Mouse (Mus musculus) gastrocnemius, postnatal 14 days (tissue): Measurements from ENCODE around the gene Syvn1. TPM values are rescaled to one million over a fixed set of nuclear protein-coding genes. Genes with fewer than 3 reads are reported as not detected.
A peak's percentile ranks its signal among the peaks of the same experiment; 100 is the strongest.
"Not testable (repeated sequence)": the region's sequence is repeated elsewhere in the genome, so short reads cannot be mapped to it uniquely, and the experiment has no call there.

Experiments used
- DNase-seq: peaks from one replicate; pipeline ENCODE4 v3.0.0; 2021; ENCODE audit warnings: mixed read lengths
- intact Hi-C: fragments of 180-260 bp; cut with DNase I; formaldehyde crosslinking; loops from one replicate; pipeline ENCODE4 v1.15.1; 2025; ENCODE audit warnings: low total_unique reads
- total RNA-seq, 2 experiments: library from RNA; stranded (reverse); gene quantifications; 2 replicates each; pipeline ENCODE4 v1.2.3; 2021

The Syvn1 gene
- total RNA-seq, 2 experiments from 2014 or later: 13.5 to 15.9 TPM

GRCm38 (mm10) chr19:6035966-6036585, 10.3 kb upstream of the Syvn1 start:
- intact Hi-C loops: no loop called here
- DNase-seq: no peak

DNA sequence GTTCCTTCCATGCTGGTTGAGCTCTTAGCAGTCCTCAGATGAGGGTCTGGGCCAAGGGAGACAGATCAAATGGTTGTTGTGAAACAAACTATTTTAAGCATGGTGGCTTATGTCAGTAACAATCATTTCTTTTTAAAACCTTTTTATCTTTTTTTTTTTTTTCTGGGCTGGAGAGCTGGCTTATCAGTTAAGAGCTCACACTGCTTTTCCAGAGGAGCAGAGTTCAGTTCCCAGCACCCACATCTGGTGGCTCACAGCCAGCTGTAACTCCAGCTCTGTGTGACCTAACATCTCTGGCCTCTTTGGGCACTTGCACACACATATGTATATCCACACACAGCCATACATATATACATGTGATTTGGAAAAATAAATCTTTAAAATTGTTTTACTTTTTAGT, 8.7 kb upstream of the Syvn1 start:
- intact Hi-C loops: no loop called here

DNA sequence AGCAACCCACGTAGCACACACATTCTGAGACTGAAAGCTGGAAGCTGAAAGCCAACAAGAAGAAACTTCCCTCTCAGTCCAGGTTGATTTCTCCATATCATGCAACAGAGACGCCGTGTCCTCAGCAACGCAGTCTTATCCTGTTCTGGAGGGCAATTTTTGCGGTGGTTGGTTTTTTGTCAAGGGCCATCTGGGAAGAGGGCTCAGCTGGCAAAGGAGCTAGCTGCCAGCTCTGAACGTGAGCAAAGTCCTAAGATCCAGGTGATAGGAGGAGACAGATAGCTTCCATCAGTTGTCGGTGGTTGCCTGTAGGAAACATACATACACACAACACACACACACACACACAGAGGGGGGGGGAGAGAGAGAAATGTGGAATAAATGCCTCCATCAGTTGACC, 8.1 kb upstream of the Syvn1 start:
- DNase-seq: no peak
- intact Hi-C loops: no loop called here

More for the DNA sequence above, 8.7 kb upstream of the Syvn1 start:
- DNase-seq: no peak

GRCm38 (mm10) chr19:6040002-6040401, 6.4 kb upstream of the Syvn1 start:
- DNase-seq: no peak
- intact Hi-C loops: no loop called here

DNA sequence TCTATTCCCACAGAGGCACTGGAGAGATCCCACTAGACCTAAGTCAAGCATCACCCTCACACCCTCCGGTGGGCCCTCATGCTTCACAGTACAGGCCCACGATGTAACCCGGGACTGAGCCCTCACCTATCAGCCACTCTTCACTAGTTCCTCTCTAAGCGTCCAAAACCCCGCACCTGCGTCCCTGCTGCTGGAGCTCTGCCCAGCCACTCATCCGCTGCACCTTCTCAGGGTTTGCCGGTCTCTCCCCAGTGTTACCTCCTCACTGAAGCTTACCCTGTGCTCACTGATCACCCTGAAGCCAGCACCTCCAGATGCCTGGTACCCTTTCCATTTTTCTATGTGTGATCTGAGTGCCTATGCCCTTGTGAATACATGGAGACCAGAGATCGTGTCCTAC, 4.1 kb upstream of the Syvn1 start:
- DNase-seq: no peak
- intact Hi-C loops: no loop called here

DNA sequence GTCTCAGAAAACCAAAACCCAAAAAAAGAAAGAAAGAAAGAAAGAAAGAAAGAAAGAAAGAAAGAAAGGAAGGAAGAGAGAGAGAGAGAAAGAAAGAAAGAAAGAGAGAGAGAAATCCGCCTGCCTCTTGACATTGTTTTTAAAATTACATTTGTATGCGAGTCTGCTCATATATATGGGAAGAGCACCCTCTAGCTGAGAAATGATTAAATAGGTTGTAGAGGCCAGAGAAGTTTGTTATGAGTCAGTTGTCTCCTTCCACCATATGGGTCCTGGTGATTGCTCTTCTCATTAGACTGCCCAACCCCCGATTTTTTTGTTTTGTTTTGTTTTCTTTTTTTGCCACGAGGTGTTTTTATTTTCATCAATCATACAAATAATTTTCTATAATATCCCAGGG, 2.3 kb upstream of the Syvn1 start:
- intact Hi-C loops: not testable (repeated sequence)

DNA sequence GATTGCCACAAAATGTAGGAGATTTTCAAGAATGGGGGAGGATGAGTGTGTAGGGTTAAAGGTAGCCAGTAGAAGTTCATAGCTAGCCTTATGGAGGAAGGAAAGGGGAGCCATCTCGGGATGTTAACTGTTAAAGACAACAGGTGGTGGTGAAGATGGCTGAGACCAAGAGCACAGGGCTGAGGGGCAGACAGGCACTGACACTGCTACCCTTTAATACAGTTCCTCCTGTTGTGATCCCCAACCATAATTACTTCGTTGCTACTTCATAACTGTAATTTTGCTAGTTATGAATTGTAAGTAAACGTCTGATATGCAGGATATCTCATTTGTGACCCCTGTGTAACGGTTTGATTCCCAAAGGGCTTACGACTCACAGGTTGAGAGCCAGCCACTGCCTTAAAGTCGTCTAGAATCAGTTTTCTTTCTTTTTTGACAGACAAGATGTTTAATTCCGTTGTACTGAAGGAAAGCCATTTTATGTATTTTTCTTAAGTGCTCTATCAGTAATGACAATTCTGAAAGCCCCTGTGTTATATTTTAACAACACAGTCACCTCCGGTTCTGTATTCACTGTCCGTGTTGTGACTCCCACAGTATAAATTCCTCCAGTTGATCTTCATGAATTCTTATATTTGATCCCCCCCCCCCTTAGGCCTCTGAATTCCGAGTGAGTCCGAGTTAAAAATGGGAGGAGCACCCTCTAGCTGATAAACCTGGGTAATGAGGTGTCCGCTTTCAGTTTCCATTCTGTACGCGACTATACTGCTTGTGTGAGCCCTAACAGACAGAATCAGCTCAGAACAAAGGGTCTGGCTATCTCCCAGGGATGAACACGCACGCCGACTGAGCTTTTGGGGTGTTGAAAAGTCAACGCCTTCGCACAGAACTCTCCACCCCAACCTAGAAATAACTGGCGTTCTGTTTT, 746 bp upstream of the Syvn1 start:
- intact Hi-C loops: no loop called here
- no peak for DNase-seq

More for the DNA sequence above, 2.3 kb upstream of the Syvn1 start:
- not testable (repeated sequence) for DNase-seq

DNA sequence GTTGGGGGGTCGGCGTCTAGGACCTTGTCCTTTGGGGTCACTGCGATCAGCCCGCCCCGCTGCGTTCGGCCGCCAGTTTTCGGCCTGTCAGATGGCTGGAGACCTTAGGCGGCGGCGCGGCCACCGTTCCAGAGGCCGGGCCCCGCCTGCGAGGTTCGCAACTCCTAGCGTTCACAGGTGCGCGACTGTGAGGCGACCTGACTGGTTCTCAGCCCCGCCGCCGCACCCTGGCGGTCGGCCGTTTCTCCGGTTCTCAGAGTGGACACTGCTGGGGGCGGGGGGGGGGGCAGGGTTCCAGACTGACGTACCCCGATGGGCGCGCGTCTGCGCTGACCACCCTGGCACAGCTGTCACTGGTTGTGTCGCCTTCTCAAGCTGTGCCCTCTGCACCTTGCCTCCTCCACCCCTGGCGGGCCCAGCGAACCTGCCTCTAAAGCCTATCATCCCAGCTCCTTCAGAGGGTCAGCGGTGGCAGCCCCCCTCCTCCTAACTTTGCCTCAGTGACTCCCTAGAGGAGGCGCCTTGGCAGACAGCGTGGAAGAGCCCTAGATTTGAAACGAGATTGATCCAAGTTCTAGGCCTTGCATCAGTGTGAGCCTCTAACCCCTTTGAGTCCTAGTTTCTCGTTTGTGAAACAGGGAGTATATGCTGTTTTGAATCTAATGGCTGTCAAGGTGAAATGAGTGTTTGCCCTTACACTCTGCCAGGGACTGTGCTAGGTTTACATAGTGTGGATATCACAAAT, 950 bp downstream of the Syvn1 start:
- DNase-seq: no peak
- intact Hi-C loops: no loop called here

- DNase-seq: no peak
- intact Hi-C loops: no loop called here
These were observed 1.5 kb downstream of the Syvn1 start for GRCm38 (mm10) chr19:6047899-6048166.

- DNase-seq: no peak
These were observed 2.5 kb downstream of the Syvn1 start for GRCm38 (mm10) chr19:6048681-6049410.

DNA sequence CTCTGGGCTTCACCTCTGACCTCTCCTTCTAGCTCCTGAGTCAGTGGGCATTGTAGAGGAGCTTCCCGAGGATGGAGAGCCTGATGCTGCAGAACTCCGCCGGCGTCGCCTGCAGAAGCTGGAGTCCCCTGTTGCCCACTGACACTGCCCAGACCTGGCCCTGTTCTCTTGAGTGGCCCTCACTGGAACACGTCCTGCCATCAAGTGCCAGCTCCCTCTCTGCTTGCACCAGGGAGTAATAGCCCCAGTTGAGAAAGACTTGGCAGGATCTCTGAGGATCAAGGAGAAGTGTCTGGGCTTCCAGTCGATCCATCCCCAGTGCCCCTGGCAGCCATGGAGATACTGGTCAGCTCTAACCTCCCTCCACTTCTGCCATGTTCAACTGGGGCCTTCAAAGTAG, 6.1 kb downstream of the Syvn1 start:
- DNase-seq: no peak
- intact Hi-C loops: no loop called here

More at GRCm38 (mm10) chr19:6048681-6049410, 2.5 kb downstream of the Syvn1 start:
- intact Hi-C loops: no loop called here

GRCm38 (mm10) chr19:6054296-6054695, 7.9 kb downstream of the Syvn1 start:
- intact Hi-C loops: no loop called here

GRCm38 (mm10) chr19:6056696-6057095, 10.3 kb downstream of the Syvn1 start:
- no peak for DNase-seq
- intact Hi-C loops: no loop called here

More at GRCm38 (mm10) chr19:6054296-6054695, 7.9 kb downstream of the Syvn1 start:
- no peak for DNase-seq

DNA sequence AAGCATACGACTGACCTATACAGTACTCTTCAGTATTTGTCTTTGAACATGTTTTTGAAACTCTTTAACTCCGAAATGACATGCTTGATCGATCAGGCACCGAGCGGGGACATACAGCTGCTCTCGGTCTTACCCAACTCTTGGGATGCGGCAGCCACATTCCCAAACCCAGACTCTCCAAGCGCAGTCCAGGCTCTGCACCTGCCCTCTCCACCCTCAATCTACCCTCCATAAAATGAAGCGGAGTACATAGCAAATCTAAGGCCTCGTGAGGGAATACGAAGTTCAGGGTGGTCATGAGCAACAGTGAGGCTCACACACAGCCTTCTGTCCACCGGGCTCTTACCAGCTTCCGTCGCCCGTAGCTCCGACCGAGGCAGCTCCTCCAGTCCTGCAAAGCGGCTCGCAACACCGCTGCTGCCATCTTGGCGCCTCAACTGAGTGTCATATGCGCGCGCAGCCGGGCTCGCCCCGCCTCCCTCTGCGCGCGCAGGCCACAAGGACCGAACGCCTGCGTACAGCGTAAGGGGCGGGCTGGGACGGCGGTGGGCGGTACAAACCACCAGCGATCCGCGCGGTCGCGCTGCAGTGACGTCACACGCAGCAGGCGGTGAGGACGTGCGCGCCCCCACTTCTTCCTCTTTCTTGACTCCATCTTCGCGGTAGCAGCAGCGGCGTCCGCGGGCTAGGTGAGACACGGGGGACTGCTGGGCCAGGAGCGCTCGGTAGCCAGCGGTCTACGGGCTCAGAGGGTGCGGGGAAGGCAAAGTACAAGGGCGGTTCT, 11.1 kb downstream of the Syvn1 start, which contains the start of the genes Mrpl49 and Fau:
Gene Mrpl49 (minus strand): TSS at position 473 of the 784 bp plus-strand sequence.
Gene Fau (plus strand): TSS at position 532 of the 784 bp plus-strand sequence.
- DNase-seq: peak; percentile 99
- intact Hi-C loops: no loop called here

DNA sequence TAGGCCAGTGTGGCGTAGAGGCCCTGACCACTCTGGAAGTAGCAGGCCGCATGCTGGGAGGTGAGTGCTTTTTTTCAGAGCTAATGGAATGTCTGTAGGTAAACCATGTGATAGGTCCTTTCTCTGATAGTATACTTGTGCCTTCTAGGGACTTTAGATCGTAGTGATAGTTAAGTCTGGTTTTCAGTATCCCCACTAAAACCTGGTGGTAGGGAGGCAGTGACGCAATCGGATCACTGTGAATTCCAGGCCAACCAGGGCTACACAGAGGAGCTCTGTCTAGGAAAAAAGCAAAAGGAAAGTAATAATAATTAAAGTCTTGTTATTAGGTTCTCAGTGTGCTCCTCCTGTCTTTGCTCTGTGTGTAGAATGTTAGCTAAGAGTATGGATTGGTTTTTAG, 12.1 kb downstream of the Syvn1 start:
- DNase-seq: no peak
- intact Hi-C loops: no loop called here

DNA sequence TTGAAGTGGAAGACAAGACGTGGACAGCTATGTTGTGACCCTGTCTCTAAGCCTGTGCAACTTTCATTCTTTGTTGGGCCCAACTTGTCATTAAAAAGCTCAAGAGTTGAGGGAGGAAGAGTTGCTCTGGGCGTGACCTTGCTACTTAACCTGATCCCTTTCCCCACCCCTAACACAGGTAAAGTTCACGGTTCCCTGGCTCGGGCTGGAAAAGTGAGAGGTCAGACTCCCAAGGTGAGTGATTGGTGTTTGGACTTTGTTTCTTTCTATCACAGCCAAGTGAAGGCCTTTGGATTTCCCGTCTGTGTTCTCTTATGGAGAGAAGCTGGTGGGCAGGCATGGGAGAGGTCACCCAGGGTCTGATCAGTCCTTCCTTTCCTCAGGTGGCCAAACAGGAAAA, 12.6 kb downstream of the Syvn1 start:
- intact Hi-C loops: no loop called here
- no peak for DNase-seq

GRCm38 (mm10) chr19:6061021-6061533, 14.7 kb downstream of the Syvn1 start, which contains the start of gene Znhit2:
Gene Znhit2, plus strand, starts transcription at chr19:6061192.
- intact Hi-C loops: no loop called here

DNA sequence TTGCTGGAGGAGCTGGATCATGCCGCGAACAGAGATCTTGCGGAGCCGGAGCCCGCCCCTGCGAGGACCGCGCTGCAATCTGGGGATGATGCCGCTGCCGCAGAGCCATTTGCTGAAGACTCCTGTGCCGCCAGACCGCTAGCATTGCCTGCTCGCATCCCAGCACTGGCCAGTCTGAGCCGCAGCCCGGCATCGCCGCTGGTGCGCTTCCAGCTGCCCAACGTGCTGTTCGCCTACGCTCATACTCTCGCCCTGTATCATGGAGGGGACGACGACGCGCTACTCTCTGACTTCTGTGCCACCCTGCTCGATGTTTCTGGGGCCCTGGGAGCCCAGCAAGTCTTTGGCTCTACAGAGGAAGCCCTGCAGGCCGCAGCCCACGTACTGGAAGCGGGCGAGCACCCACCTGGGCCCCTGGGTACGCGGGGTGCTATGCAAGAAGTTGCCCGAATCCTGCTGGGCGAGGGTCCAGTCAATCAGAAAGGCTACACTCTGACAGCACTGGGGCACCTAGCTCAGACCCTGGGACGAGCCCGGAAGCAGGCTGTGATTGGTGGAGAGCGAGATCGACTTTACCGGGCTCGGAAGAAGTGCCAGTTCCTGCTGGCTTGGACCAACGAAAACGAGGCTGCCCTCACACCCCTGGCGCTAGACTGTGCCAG, 15.4 kb downstream of the Syvn1 start:
- intact Hi-C loops: no loop called here
- peak; percentile 42 for DNase-seq

More at GRCm38 (mm10) chr19:6061021-6061533, 14.7 kb downstream of the Syvn1 start, which contains the start of gene Znhit2:
- peak; percentile 92 for DNase-seq
